Mouse (Mus musculus) ovary, postnatal 14 days (tissue): ENCODE data around the gene Cenpi.

Experiments used
- DNase-seq: peaks from one replicate; pipeline ENCODE4 v3.0.0; 2022; ENCODE audit warnings: low spot score

Cenpi gene

DNA sequence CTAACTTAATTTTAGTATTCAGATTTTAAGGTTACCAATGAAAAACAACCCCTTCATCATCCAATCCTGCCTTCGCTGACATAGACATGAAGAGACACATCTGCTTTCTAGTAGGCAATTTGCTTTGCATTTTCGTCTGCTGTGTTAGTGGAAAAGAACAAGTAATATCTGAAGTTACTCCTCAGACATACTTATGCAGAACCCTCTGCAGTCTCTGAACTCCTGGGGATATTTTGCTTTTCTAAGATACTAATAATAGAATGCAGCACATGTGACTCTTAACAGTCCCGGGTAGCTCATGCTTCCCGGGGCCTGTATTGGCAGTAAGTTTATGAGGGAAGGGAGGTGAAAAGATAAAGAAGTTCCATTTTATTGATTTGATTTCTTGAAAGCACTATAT is 54.3 kb downstream of the Cenpi start:
- DNase-seq = no peak

DNA sequence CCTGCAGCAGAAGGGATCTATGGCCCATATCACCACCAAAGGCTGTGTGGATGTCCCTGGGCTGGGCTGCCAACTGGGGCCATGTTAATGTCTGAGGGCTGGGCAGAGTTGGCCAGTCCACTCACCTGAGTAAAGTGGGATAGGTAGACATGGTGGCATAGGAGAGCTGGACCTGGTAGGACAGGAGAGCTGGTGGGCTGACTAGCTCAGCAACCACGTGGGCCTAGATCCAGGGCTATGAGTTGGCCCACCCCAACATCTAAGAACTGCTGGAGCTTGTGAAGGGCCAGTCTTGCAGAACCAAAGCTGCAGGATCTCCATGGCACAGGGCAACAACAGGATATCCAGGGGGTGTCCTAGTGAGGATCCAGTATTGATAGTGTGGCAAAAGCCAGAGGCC is 57.5 kb downstream of the Cenpi start:
- DNase-seq = no peak

DNA sequence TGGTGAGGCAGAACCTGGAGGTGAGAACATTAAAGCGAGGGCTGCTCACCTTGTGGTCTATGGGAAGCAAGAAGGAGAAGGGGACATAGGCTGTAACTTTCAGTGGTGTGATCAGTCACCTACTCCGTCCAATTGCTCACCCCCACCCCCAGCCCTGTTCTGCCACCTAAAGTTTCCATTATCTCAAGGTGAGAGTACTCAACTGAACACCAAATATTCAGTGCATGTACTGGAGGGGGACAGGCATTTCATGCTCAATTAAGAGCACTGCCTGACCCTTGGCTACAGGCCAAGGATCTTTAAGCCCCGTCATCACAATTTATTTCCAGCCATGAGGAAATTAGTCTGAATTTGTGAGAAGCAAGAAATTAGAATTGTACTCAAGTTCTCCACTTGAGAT is 58.7 kb downstream of the Cenpi start:
- DNase-seq = no peak

DNA sequence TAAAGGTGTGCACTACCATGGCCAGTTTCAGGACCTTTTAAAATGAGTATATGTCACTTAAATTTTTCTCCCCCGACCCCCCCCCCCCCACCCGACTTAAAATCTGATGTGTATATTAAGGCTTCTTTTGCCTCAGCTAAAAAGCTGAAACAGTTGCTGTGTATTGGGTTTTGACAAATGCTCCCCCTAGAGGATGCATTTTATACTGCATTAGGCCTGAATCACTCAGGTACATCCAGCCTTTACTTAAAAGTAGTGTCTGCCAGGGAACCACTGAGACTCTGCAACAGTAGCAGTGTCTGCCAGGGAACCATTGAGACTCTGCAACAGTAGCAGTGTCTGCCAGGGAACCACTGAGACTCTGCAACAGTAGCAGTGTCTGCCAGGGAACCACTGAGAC is 63.4 kb downstream of the Cenpi start:
- no peak for DNase-seq

DNA sequence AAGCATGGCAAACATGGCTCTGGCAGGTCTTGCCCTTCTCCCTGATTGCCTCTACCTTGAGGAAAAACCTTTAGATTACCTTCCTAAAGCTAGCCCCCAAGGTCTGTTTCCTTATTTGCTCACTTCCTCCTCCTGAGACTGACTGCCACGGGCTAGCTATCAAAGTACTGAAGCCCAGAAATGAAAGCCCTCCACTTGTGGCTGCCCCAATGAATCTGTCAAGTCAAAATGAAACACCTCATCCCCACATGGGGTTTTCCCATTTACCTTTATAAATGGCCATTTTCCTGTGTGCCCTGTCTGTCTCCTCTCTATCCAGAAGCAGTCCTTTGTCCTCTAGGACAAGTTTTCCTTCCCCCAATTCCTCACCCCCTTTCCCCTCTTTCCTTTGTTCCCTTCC is 66.3 kb downstream of the Cenpi start:
- DNase-seq = no peak

DNA sequence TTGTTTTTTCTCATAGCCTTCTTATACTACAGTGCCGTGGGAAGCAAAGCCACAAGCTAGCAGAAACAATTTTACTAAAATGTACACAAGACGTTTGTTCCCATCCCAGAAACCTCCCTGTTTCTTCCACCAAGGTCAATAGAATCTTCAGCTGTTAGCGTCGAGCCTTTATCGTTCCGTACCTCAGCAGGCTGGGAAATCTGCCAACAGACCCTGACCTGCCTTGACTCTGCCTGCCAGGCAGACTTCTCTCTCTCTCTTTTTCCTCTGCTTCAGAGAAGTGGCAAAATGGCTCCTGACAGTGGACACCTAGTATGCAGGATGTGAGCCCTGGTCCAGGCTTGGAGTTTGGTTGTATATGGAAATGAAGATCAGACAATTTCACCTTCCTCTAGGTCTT is 77.0 kb downstream of the Cenpi start:
- DNase-seq = no peak

DNA sequence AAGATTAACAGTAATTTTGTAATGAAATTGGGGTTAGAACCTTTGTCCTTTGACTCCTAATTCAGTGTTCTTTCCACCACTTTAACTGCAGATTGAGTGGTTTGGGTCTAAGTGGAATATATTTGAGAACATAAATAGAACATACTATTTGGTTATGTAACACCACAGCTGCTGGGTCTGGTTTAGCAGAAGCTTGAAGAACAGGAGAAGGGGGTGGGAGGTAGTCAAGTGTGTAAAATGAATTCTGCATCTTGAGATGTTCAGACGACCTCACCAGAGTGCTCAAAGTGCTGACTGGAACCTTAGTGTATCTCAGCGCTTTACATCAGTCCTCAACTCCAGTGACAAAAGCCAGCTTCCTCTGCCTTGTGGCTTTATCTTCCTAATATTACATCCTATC is 91.1 kb downstream of the Cenpi start:
- DNase-seq = no peak

DNA sequence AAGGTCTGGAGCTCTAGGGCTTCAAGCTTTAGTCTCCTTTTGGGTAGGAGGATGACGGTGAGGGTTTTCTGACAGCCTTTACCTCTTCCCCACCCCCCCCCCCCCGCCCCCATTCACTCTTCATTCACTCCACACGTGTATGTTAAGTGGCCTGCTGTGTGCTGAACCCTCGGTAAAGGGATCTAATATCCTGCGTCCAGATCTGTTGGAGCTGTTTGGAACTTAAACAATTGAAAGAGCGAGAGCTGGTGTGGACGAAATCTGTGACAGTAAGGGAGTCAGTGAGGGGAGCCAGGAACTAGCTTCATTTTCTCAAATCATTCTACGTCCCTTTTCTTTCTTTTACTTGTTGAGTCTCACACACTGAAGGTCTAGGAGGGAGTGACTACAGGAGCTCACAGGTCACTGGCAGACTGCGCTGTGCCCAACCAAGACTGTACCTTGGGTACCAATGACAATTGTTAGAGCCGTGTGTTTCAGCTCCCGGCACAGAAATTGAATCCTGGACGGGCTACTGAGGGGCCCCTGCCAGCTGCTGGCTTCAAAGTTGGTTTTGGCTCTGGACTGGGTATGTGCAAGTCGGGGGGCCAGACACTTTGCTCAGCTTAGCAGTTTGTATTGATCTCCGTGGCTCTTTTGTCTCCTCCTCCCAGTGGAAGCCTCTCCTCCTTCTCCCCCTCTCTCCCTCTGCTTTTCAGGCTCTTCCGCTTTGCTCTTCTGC is 96.1 kb downstream of the Cenpi start, which contains the start of gene Drp2:
Gene Drp2 (plus strand): TSS at position 689 of the 721 bp plus-strand sequence.
- no peak for DNase-seq

DNA sequence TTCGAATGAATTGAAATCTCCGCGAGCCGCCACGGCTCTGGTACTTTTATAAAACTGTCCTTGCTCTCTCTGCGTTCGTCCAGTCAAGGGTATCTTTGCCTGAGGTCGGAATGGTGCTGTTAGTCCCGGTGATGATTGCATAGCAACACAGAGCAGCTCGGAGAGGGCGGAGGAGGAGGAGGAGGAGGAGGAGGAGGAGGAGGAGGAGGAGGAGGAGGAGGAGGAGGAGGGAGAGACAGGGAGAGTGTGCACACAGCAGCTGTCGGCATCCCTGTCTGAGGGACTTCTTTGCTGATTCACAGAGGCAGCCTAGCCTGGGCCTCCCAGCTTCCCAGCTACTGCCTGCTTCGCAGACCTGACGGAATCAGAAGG is 96.7 kb downstream of the Cenpi start:
- DNase-seq = no peak

DNA sequence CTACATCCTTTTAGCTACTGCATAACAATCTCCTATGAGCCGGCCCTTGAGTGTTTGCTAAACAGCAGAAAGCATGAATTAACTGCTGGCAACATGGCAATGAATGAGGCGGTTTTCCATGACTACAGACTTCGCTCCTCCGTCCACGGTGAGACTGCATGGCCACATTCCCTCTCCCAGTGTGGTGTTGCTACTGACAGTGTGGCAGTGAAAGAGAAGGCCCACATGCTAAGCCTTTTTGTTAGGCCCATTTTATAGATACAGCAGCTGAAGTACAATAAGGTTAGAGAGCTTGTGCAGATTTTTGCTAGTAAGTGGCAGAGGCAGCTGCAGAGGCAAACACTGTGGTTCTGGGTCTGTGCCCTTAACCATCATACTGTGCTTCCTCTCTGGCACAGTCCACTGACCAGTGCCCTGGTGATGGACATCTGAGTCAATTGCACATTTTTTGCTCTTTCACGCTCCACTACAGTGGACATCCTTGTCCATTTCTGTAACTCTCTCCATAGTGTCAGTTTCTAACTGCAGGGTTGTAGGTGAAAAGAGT is 101.5 kb downstream of the Cenpi start:
- DNase-seq = no peak

DNA sequence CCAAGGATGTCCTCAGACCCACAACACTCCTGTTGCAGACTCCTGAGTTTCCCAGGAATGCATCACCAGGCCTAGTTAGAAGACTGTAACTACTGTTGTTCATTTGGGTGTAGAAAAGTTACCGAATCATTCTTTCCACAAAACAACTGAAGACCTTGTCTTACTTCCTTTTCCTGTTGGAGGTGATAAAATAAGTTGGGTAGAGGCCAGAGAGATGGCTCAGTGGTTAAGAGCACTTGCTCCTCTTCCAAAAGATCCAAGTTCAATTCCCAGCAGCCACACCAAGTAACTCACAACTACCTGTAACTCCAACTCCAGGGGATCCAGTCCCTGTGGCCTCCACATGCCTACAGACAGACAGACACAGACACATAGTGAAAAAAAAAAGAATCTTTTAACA is 104.2 kb downstream of the Cenpi start:
- no peak for DNase-seq
